Mouse (Mus musculus): Measurements from ENCODE around the gene Gm34302.
"Not testable (repeated sequence)": the region's sequence is repeated elsewhere in the genome, so short reads cannot be mapped to it uniquely, and the experiment has no call there.

The Gm34302 gene

GRCm38 (mm10) chr3:63483726-63484125, at the start of gene Gm34302:
TSS of gene Gm34302 (minus strand) at chr3:63483879.
- DNase-seq (ENCODE audit: low spot score in 2 of 2), result peak; percentile 32 to 42

GRCm38 (mm10) chr3:63531847-63532246, 48.2 kb upstream of the Gm34302 start:
- DNase-seq (ENCODE audit: low spot score in 2 of 2), result no peak

GRCm38 (mm10) chr3:63517681-63518080, 34.0 kb upstream of the Gm34302 start:
- no peak for DNase-seq (ENCODE audit: low spot score in 2 of 2)

- DNase-seq (ENCODE audit: low spot score in 2 of 2), result not testable (repeated sequence)
Observed at GRCm38 (mm10) chr3:63516279-63516678, 32.6 kb upstream of the Gm34302 start.

GRCm38 (mm10) chr3:63511316-63511715, 27.6 kb upstream of the Gm34302 start:
- peak; percentile 20 to 66 for DNase-seq (ENCODE audit: low spot score in 2 of 2)

GRCm38 (mm10) chr3:63509484-63509883, 25.8 kb upstream of the Gm34302 start:
- no peak for DNase-seq (ENCODE audit: low spot score in 2 of 2)

- DNase-seq (ENCODE audit: low spot score in 2 of 2), result no peak
Observed at GRCm38 (mm10) chr3:63508924-63509323, 25.2 kb upstream of the Gm34302 start.

- DNase-seq (ENCODE audit: low spot score in 2 of 2), result no peak
Observed at GRCm38 (mm10) chr3:63504433-63504832, 20.8 kb upstream of the Gm34302 start.

GRCm38 (mm10) chr3:63494625-63495382, 11.1 kb upstream of the Gm34302 start:
- DNase-seq (ENCODE audit: low spot score in 2 of 2), result no peak

GRCm38 (mm10) chr3:63493563-63493962, 9.9 kb upstream of the Gm34302 start:
- no peak for DNase-seq (ENCODE audit: low spot score in 2 of 2)

GRCm38 (mm10) chr3:63440426-63441125, 43.1 kb downstream of the Gm34302 start:
- DNase-seq (ENCODE audit: low spot score in 2 of 2), result peak; percentile 60

- peak; percentile 85 to 87 for DNase-seq (ENCODE audit: low spot score in 2 of 2)
Observed at GRCm38 (mm10) chr3:63439738-63440137, 43.9 kb downstream of the Gm34302 start.

- no peak for DNase-seq (ENCODE audit: low spot score in 2 of 2)
Observed at GRCm38 (mm10) chr3:63438898-63439297, 44.8 kb downstream of the Gm34302 start.
